Mouse (Mus musculus) lung, embryonic 14.5 days (tissue): Measurements from ENCODE around the gene Tsx. TPM values are rescaled to one million over a fixed set of nuclear protein-coding genes. Genes with fewer than 3 reads are reported as not detected.
A peak's percentile ranks its signal among the peaks of the same experiment; 100 is the strongest.

Source experiments
- ATAC-seq: fragments of 200-750 bp; cut with Nextera tagmentation; 2 replicates; pipeline ENCODE4 v1.8.0; 2017; ENCODE audit warnings: mild to moderate bottlenecking, moderate TSS enrichment, moderate library complexity; ENCODE audit not compliant: insufficient read depth
- DNase-seq: peaks from one replicate; pipeline ENCODE4 v3.0.0-alpha.2; 2015
- H3K27ac ChIP-seq: fragments of 300-500 bp; sonication (generic); 2 replicates; pipeline ENCODE4 v1.5.1; 2014; ENCODE audit warnings: low read depth, mild to moderate bottlenecking, moderate library complexity
- H3K27me3 ChIP-seq: fragments of 300-500 bp; sonication (generic); 2 replicates; pipeline ENCODE4 v1.6.1; 2014; ENCODE audit warnings: low read length, control low read depth; ENCODE audit not compliant: insufficient read depth
- H3K36me3 ChIP-seq: fragments of 300-500 bp; sonication (generic); 2 replicates; pipeline ENCODE4 v1.6.1; 2014; ENCODE audit warnings: control low read depth; ENCODE audit not compliant: insufficient read depth
- H3K4me1 ChIP-seq: fragments of 300-500 bp; sonication (generic); 2 replicates; pipeline ENCODE4 v1.6.1; 2014; ENCODE audit warnings: antibody characterized with exemption, control low read depth; ENCODE audit not compliant: insufficient read depth
- H3K4me2 ChIP-seq: fragments of 300-500 bp; sonication (generic); 2 replicates; pipeline ENCODE4 v1.6.1; 2014; ENCODE audit warnings: mild to moderate bottlenecking
- H3K4me3 ChIP-seq: fragments of 300-500 bp; sonication (generic); 2 replicates; pipeline ENCODE4 v1.5.1; 2014; ENCODE audit warnings: low read depth, low read length
- H3K9ac ChIP-seq: fragments of 300-500 bp; sonication (generic); 2 replicates; pipeline ENCODE4 v1.6.1; 2014
- H3K9me3 ChIP-seq: fragments of 300-500 bp; sonication (generic); 2 replicates; pipeline ENCODE4 v1.6.1; 2016; ENCODE audit warnings: low read depth, low read length, control low read depth
- CTCF ChIP-seq: IDR thresholded peaks from 2 replicates; pipeline ENCODE4 v1.5.1; 2016; ENCODE audit warnings: antibody characterized with exemption, low read depth
- WGBS: fragments of 180-500 bp; shearing (Covaris S2); extraction: QIAGEN DNeasy Blood & Tissue Kit; methylation state at CpG from one replicate; pipeline ENCODE4 v1.1.7; 2014; 5-methylcytosine and 5-hydroxymethylcytosine counted together
- polyA plus RNA-seq: library from polyadenylated mRNA; unstranded; fragments of >200 nt; fragmentation: Nextera tagmentation; extraction: Ambion mirVana; gene quantifications from 2 replicates; pipeline ENCODE4 v1.2.1, GENCODE M21; 2014

Gene Tsx
- polyA plus RNA-seq, 1 experiment from 2014 or later, result 0.32 TPM

GRCm38 (mm10) chrX:103388131-103388530 is 26.1 kb upstream of the Tsx start:
- ATAC-seq (no peak), DNase-seq (no peak)
- no peaks in the 10 kb centered on the region; the same call in 1 of the 2 replicates for H3K27me3 ChIP-seq
- no peaks in the 10 kb centered on the region for H3K4me1 ChIP-seq
- no peak overlapping the region for H3K4me3 ChIP-seq
- H3K27ac ChIP-seq, result no peak overlapping the region
- no peak overlapping the region for H3K9ac ChIP-seq
- no peak overlapping the region for H3K4me2 ChIP-seq
- WGBS, result 70% methylated on average over 3 of the region's 3 CpGs
- no peaks in the 10 kb centered on the region for H3K36me3 ChIP-seq
- no peaks in the 10 kb centered on the region for H3K9me3 ChIP-seq
- no peak for TF ChIP-seq CTCF

DNA sequence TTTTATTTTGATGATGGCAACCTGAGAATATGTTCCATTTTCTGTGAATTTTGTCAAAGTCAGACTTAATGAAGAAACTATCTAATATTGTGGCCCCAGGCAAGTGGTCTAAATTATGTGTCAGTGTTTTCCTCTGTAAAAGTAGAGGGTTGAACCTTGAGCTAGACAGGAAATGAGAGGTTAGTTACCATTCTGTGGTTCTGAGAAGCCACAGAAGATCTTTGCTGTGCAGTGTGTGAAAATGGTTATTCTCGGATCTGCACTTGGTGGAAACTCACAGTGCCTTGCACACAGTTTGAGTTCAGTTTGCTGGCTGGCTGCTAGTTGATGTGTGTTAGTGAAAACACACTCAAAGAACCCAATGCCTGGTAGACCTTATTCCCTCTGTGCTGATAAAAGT is 20.4 kb upstream of the Tsx start:
- 84% methylated on average over 1 of the region's 1 CpGs for WGBS
- H3K27me3 ChIP-seq, result peaks cover 3% of the 10 kb centered on the region; the same call in 1 of the 2 replicates

GRCm38 (mm10) chrX:103405021-103405420 is 9.2 kb upstream of the Tsx start:
- no peaks in the 10 kb centered on the region for H3K36me3 ChIP-seq
- no peak overlapping the region for H3K4me3 ChIP-seq
- peaks cover 5% of the 10 kb centered on the region; the same call in 1 of the 2 replicates for H3K27me3 ChIP-seq
- no peak overlapping the region for H3K9ac ChIP-seq
- TF ChIP-seq CTCF, result no peak
- 34% methylated on average over 12 of the region's 13 CpGs for WGBS
- no peak overlapping the region for H3K27ac ChIP-seq
- ATAC-seq, result no peak
- no peaks in the 10 kb centered on the region for H3K9me3 ChIP-seq
- DNase-seq, result peak; percentile 2
- H3K4me2 ChIP-seq, result no peak overlapping the region
- H3K4me1 ChIP-seq, result no peaks in the 10 kb centered on the region

More for the DNA sequence above, 20.4 kb upstream of the Tsx start:
- no peaks in the 10 kb centered on the region for H3K9me3 ChIP-seq
- H3K4me2 ChIP-seq, result no peak overlapping the region
- H3K4me1 ChIP-seq, result no peaks in the 10 kb centered on the region
- no peak for TF ChIP-seq CTCF
- no peak overlapping the region for H3K27ac ChIP-seq
- H3K4me3 ChIP-seq, result no peak overlapping the region
- no peak for ATAC-seq
- H3K9ac ChIP-seq, result no peak overlapping the region
- DNase-seq, result no peak
- no peaks in the 10 kb centered on the region for H3K36me3 ChIP-seq

GRCm38 (mm10) chrX:103421710-103422109 is 7.4 kb downstream of the Tsx start, which contains the start of gene Gm26992:
Gene Gm26992 (plus strand): TSS chrX:103422010.
- H3K9ac ChIP-seq, result no peak within 1 kb of the TSS
- ATAC-seq (no peak), DNase-seq (no peak)
- no peak within 1 kb of the TSS for H3K4me3 ChIP-seq
- TF ChIP-seq CTCF, result no peak
- WGBS, result 84% methylated on average over 2 of the region's 2 CpGs
- no peaks in the 10 kb centered on the region for H3K36me3 ChIP-seq
- no peak within 1 kb of the TSS for H3K27ac ChIP-seq
- no peaks in the 10 kb centered on the region for H3K4me1 ChIP-seq
- H3K27me3 ChIP-seq, result no peaks in the 10 kb centered on the region; the same call in 1 of the 2 replicates
- no peaks in the 10 kb centered on the region for H3K9me3 ChIP-seq
- H3K4me2 ChIP-seq, result no peak within 1 kb of the TSS

GRCm38 (mm10) chrX:103427677-103428076 is 13.4 kb downstream of the Tsx start:
- WGBS, result 71% methylated on average over 7 of the region's 7 CpGs
- Histone ChIP-seq H3K36me3 (no peaks in the 10 kb centered on the region), H3K27ac (no peak overlapping the region), H3K4me3 (no peak overlapping the region), H3K9me3 (no peaks in the 10 kb centered on the region), H3K4me2 (no peak overlapping the region), H3K27me3 (no peaks in the 10 kb centered on the region; the same call in 1 of the 2 replicates), H3K9ac (no peak overlapping the region), H3K4me1 (no peaks in the 10 kb centered on the region)
- DNase-seq (peak; percentile 2), ATAC-seq (no peak)
- TF ChIP-seq CTCF, result no peak

- Histone ChIP-seq H3K9me3 (no peaks in the 10 kb centered on the region), H3K4me1 (no peaks in the 10 kb centered on the region), H3K27ac (no peak overlapping the region), H3K27me3 (peaks cover 2% of the 10 kb centered on the region; the same call in 1 of the 2 replicates), H3K4me3 (no peak overlapping the region), H3K4me2 (no peak overlapping the region), H3K36me3 (no peaks in the 10 kb centered on the region), H3K9ac (no peak overlapping the region)
- TF ChIP-seq CTCF, result no peak
- WGBS, result 65% methylated on average over 7 of the region's 7 CpGs
- ATAC-seq (no peak), DNase-seq (no peak)
Measured at GRCm38 (mm10) chrX:103432293-103432692, 18.0 kb downstream of the Tsx start.

DNA sequence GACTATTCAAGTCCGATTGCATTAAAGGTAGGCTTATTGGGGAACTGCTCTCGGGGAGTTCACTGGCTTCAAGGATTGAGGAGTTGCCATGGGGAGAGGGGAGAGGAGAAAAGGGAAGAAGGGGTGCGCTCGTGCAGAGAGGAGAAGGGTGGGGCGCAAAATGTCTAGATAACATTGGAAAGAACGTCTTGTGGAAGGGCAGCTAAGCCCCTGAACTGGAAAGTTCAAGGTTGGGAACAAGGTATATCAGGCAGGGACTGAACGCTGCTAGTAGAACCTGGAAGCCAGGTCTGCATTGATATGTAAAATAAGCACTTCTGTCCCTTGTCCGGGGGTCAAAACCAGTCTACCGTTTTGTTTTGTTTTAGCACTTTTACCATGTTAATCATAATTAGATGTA is 23.8 kb downstream of the Tsx start:
- no peak for TF ChIP-seq CTCF
- Histone ChIP-seq H3K4me2 (no peak overlapping the region), H3K4me1 (no peaks in the 10 kb centered on the region), H3K27ac (no peak overlapping the region), H3K9ac (no peak overlapping the region), H3K4me3 (no peak overlapping the region), H3K9me3 (no peaks in the 10 kb centered on the region), H3K27me3 (peaks cover 19% of the 10 kb centered on the region), H3K36me3 (no peaks in the 10 kb centered on the region)
- no peak for ATAC-seq
- 14% methylated on average over 9 of the region's 9 CpGs for WGBS
- no peak for DNase-seq

DNA sequence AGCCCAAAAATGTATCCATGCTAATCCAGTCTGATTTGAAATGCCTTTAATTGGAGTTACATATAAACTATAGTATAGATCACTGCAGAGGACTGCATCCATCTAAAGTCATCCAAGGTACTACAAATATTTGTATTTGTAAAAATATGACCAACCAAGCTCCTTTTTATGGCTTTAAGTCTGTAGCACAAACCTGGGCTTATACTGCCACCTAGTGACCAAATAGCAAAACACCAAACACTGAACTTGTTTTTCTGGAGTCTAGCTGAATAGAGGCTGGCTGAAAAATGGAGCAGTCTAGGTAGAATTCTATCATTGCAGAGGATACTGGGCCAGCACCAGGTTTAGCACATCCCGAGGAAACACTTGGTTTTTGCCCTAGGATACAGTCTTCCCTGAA is 26.5 kb downstream of the Tsx start:
- 0% methylated on average over 1 of the region's 1 CpGs for WGBS
- Histone ChIP-seq H3K9me3 (no peaks in the 10 kb centered on the region), H3K36me3 (no peaks in the 10 kb centered on the region), H3K4me1 (no peaks in the 10 kb centered on the region), H3K27ac (no peak overlapping the region), H3K9ac (no peak overlapping the region), H3K4me2 (no peak overlapping the region), H3K4me3 (no peak overlapping the region), H3K27me3 (peaks cover 19% of the 10 kb centered on the region)
- DNase-seq, result peak; percentile 83
- TF ChIP-seq CTCF, result peak; percentile 69
- no peak for ATAC-seq
